Mouse (Mus musculus): ENCODE results near the gene Fam92a.
"Not testable (repeated sequence)": the region's sequence is repeated elsewhere in the genome, so short reads cannot be mapped to it uniquely, and the experiment has no call there.

Gene Fam92a

GRCm38 (mm10) chr4:12171318-12172091 lies at the start of gene Fam92a:
TSS of gene Fam92a (minus strand) at chr4:12172015.
- peak; percentile 65 for DNase-seq (ENCODE audit: low read depth, low spot score)

GRCm38 (mm10) chr4:12178992-12179391 lies 7.2 kb upstream of the Fam92a start:
- DNase-seq (ENCODE audit: low read depth, low spot score): no peak

GRCm38 (mm10) chr4:12170986-12171317 lies 863 bp downstream of the Fam92a start:
- DNase-seq (ENCODE audit: low read depth, low spot score): peak; percentile 34

GRCm38 (mm10) chr4:12147660-12148059 lies 24.2 kb downstream of the Fam92a start:
- DNase-seq (ENCODE audit: low read depth, low spot score): no peak

- not testable (repeated sequence) for DNase-seq (ENCODE audit: low read depth, low spot score)
Observed at GRCm38 (mm10) chr4:12141516-12141915, 30.3 kb downstream of the Fam92a start.

GRCm38 (mm10) chr4:12140592-12141062 lies 31.2 kb downstream of the Fam92a start:
- not testable (repeated sequence) for DNase-seq (ENCODE audit: low read depth, low spot score)

GRCm38 (mm10) chr4:12140141-12140567 lies 31.7 kb downstream of the Fam92a start, which contains the start of gene Rbm12b1:
TSS of gene Rbm12b1 (plus strand) at chr4:12140264.
- peak; percentile 77 for DNase-seq (ENCODE audit: low read depth, low spot score)
